Mouse (Mus musculus) sigmoid colon, adult 10 weeks (tissue): ENCODE data around the gene Ndel1. TPM values are rescaled to one million over a fixed set of nuclear protein-coding genes. Genes with fewer than 3 reads are reported as not detected.

Experiments used
- polyA plus RNA-seq: library from polyadenylated mRNA; stranded (reverse); fragments of 350-450 nt; fragmentation: Illumina TruSeq; extraction: RNeasy Lipid Tissue Mini Kit (QIAGEN cat#74804); gene quantifications from one replicate; pipeline ENCODE4 v1.2.3, GENCODE M21; 2014; ENCODE audit warnings: low read depth, low replicate concordance

Gene Ndel1
- 192 TPM for polyA plus RNA-seq

DNA sequence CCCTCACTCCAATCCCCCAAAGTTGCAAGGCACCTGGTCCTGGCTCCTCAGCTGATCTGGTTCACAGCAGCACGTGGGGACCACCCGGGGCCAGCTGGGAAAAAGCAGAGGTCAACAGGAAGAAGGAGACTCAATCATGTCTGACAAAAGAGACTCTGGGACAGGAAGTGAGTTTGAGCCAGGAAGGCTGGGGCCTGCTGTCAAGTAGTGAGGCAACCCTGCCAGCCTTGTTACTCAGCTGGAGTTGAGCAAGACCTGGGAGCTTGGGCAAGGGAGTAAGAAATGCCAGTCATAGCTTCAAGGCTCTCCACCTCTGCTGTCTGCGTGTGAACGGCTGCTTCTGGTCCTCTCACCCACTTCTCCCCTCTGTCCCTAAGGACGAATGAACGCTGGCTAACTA lies at the start of gene Ndel1:
Gene Ndel1, minus strand, starts transcription at position 111 of the 400 bp plus-strand sequence.

DNA sequence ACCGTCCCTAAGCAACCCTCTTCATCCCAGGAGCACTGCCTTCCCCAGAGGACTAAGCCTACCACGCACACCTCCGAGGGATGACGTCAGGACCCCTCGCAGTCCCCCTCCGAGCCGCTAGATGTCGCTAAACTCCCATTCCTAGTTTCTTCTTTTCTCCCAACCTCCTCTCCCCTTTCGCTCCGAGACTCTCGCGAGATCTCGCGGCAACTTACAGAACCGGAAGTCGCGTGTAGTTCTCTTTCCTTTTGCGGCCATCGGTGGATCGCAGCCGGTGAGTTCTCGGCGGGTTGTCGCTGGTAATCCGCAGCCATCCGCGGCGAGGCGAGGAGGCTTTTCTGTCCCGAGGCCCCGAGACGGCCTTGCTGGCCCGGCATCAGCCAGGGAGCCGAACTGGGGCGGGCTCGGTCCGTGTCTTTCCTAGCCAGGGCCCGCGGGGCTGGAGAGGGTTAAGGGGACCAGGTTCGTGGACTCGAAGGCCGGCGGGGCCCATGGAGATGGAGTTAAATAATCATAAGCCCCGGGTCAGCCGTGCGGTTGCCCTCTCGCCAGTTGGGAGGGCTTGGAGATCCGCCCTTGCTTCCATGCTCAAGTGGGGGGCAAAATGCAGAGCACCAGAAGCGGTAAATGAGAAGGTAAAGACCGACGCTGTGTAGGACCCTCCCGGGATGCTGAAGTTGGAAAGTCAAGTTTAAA lies 29.8 kb upstream of the Ndel1 start, which contains the start of gene Rpl26:
Gene Rpl26, plus strand, starts transcription at position 233 of the 696 bp plus-strand sequence.

DNA sequence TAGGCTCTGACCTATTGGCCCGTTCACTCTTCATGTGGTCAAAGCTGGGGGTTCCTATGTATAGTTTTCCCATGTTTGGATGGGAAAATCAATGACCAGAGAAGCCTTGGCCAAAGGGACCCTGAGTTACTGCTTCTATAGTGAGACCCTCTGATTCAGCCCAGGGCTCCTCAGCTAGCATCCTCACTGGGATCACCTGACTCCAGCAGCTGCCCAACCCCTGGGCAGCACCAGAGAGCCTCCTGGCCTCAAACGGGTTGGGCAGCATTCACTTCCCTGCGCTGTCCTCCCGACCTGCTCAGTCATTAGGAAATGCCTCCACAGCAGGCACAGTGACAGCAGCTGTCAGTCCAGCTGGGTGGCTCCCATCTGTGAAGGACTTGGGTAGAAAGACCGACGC lies 16.6 kb upstream of the Ndel1 start, which contains the start of gene Rnf222:
Gene Rnf222, plus strand, starts transcription at position 301 of the 400 bp plus-strand sequence.

Other genes with a start within 250 kb of the Ndel1 start
- 9.9 TPM for gene Myh10, start 180.3 kb downstream of the Ndel1 start, polyA plus RNA-seq
- gene Rnf222, start 16.7 kb upstream of the Ndel1 start, polyA plus RNA-seq = not detected
- 169 TPM for gene Rpl26, start 29.7 kb upstream of the Ndel1 start, polyA plus RNA-seq
- not detected for gene Odf4, start 55.2 kb upstream of the Ndel1 start, polyA plus RNA-seq
- 1.7 TPM for gene Arhgef15, start 85.6 kb upstream of the Ndel1 start, polyA plus RNA-seq
- 53.1 TPM for gene Slc25a35, start 96.3 kb upstream of the Ndel1 start, polyA plus RNA-seq
- gene Rangrf, start 103.3 kb upstream of the Ndel1 start, polyA plus RNA-seq = 7.5 TPM
- 8.8 TPM for gene Pfas, start 136.6 kb upstream of the Ndel1 start, polyA plus RNA-seq
- 3.0 TPM for gene Ctc1, start 144.1 kb upstream of the Ndel1 start, polyA plus RNA-seq
- gene Aurkb, start 173.8 kb upstream of the Ndel1 start, polyA plus RNA-seq = 3.5 TPM
- gene Borcs6, start 187.9 kb upstream of the Ndel1 start, polyA plus RNA-seq = 3.4 TPM
- 1.9 TPM for gene Tmem107, start 198.9 kb upstream of the Ndel1 start, polyA plus RNA-seq
- gene Vamp2, start 216.6 kb upstream of the Ndel1 start, polyA plus RNA-seq = 109 TPM
- 0.32 TPM for gene Per1, start 223.4 kb upstream of the Ndel1 start, polyA plus RNA-seq
- not detected for gene Hes7, start 248.5 kb upstream of the Ndel1 start, polyA plus RNA-seq